Mouse (Mus musculus): ENCODE data around the gene Gm7257.

Gm7257 gene

DNA sequence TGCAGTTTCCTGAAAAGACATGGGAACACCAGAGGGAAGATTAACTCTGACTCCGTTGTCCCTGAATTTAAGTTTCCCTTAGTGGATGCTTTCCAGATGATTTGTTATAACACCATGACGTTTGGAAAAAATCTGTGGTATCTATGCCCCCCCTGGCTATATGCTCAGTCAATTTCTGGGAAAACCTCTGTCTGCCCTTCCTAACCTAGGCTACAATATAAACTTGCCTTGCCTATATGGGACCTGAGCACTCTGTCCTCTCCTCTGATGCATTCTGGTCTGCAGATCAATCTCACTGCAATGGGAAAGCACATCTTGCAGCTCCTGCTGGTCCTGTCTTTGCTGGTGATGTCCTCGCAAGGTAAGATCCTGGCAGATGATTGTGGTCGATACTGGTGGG is at the start of gene Gm7257:
TSS of gene Gm7257 (plus strand) at position 301 of the 400 bp plus-strand sequence.
- DNase-seq (ENCODE audit: low spot score), result no peak

DNA sequence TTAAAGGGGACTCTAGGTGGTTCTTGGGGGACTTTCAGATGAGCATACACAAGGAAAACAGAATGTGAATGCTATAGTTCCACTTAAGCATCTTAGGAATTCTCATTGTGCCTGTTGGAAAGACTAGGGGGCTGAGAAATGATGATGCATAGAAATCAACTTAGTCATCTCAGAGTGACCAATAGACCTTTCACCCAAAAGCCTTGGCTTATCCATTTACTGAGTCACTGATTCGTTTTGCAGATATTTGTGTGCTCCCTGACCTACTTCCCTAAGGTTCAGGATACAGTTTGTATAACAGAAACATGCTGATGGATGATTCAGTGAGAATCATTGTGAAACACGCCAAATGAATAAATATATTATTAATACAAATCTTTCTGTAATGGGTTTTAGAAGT is 28.7 kb upstream of the Gm7257 start:
- no peak for DNase-seq (ENCODE audit: low spot score)

DNA sequence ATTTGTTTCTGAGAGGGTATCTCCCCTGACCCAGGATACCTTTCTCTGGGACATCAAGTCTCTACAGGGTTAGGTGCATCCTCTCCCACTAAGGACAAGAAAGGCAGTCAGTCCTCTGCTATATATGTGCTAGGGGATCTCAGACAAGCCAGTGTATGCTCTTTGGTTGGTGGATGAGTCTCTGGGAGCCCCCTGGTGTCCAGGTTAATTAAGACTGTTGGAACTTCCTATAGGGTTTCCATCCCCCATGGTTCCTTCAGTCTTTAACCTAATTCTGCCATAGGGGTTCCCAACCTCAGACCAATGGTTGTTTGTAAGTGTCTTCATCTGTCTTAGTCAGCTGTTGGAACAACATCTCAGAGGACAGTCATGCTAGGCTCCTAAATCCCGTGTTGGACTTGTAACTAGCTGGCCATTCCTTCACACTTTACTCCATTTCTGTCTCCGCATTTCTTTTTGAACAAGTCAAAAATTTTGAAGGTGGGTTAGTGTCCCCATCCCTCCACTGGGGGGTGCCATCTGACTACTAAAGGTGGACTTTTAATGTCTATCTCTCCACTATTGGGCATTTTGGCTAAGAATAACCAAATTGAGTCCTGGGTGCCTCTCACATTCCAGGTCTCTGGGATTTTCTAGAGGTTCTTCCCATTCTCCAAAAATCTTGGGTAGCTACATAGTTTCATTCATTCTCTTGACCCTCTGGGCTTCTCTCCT is 3.5 kb downstream of the Gm7257 start:
- no peak for DNase-seq (ENCODE audit: low spot score)

DNA sequence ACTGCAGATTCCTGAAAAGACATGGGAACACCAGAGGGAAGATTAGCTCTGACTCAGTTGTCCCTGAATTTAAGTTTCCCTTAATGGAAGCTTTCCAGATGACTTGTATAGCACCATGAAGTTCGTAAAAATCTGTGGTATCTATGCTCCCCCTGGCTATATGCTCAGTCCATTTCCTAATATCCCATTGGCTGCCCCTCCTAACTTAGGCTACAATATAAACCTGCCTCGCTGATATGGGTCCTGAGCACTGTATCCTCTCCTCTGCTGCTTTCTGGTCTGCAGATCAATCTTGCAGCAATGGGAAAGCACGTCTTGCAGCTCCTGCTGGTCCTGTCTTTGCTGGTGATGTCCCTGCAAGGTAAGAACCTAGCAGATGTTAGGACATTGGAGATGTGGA is 43.7 kb downstream of the Gm7257 start, which contains the start of gene Gm9513:
TSS of gene Gm9513 (plus strand) at position 301 of the 400 bp plus-strand sequence.
- no peak for DNase-seq (ENCODE audit: low spot score)

Data from retina, embryonic 14.5 days (tissue).